ENCODE assay signal across 27 mouse cellular contexts in the genomic region with DNA sequence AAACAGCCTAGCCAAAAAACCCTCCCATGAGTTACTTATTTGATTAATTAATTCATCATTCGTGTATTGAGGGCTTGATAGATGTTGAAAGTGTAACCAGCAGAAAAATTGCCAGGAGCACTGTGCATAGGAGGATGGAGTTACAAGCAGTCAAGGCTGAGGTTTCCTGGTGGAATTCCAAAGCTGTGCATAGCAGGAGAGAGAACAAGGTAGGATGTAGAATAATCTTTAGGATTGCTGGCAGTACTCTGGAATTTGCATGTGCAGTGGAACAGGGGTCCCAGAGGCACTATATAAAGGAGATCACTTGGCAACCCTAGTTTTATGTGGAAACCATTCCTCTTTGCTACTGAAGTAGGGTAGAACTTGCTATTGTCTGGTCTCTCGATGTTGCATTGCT.
"Had no signal": no experiment of that assay in that cellular context is flagged by ENCODE, and none has a peak within 500 bp of the region (broad histone marks: within the 10 kb centered on the region; RNA-seq: fewer than 3 reads in every experiment).

No protein-coding gene starts in this region.

- H3K27ac ChIP-seq: embryonic facial prominence, embryonic 12.5 days; embryonic facial prominence, embryonic 13.5 days; embryonic facial prominence, embryonic 15.5 days; forebrain, embryonic 10.5 days; forebrain, embryonic 12.5 days; forebrain, embryonic 13.5 days; forebrain, embryonic 15.5 days; gastrocnemius, adult 2 months; heart, adult 2 months had no signal

- H3K9ac ChIP-seq: embryonic facial prominence, embryonic 12.5 days; embryonic facial prominence, embryonic 13.5 days; embryonic facial prominence, embryonic 15.5 days; forebrain, embryonic 12.5 days; forebrain, embryonic 13.5 days; forebrain, embryonic 15.5 days; forebrain, postnatal 0 days had no signal

- H3K4me2 ChIP-seq: embryonic facial prominence, embryonic 12.5 days; embryonic facial prominence, embryonic 13.5 days; embryonic facial prominence, embryonic 15.5 days; forebrain, embryonic 12.5 days; forebrain, embryonic 13.5 days; forebrain, embryonic 15.5 days had no signal

- H3K27me3 ChIP-seq: embryonic facial prominence, embryonic 12.5 days; embryonic facial prominence, embryonic 13.5 days; embryonic facial prominence, embryonic 15.5 days; forebrain, embryonic 12.5 days; forebrain, embryonic 13.5 days; forebrain, embryonic 15.5 days had no signal

- H3K4me1 ChIP-seq: embryonic facial prominence, embryonic 12.5 days; embryonic facial prominence, embryonic 13.5 days; embryonic facial prominence, embryonic 15.5 days; forebrain, embryonic 10.5 days; forebrain, embryonic 12.5 days; forebrain, embryonic 13.5 days had no signal

- H3K9me3 ChIP-seq: embryonic facial prominence, embryonic 12.5 days; embryonic facial prominence, embryonic 13.5 days; embryonic facial prominence, embryonic 15.5 days; forebrain, embryonic 10.5 days; forebrain, embryonic 12.5 days; forebrain, embryonic 13.5 days; forebrain, embryonic 15.5 days had no signal

- H3K4me3 ChIP-seq: embryonic facial prominence, embryonic 12.5 days; embryonic facial prominence, embryonic 13.5 days; embryonic facial prominence, embryonic 15.5 days; erythroblast, embryonic 14.5 days; forebrain, embryonic 10.5 days; forebrain, embryonic 12.5 days; forebrain, embryonic 13.5 days; forebrain, embryonic 15.5 days; gastrocnemius, adult 2 months; heart, adult 2 months had no signal

- H3K36me3 ChIP-seq: embryonic facial prominence, embryonic 12.5 days; embryonic facial prominence, embryonic 13.5 days; embryonic facial prominence, embryonic 15.5 days; forebrain, embryonic 10.5 days; forebrain, embryonic 12.5 days; forebrain, embryonic 15.5 days had no signal

- ATAC-seq: forebrain, embryonic 13.5 days; forebrain, embryonic 14.5 days had no signal

- DNase-seq: cerebellum, adult 2 months; cerebellum, adult 8-10 months; cerebellum, adult 9-10 months; cerebellum, adult 9-11 months; cerebellum, postnatal 10 days; cerebellum, postnatal 14 days; cerebellum, postnatal 25 days; cerebellum, postnatal 36 days; embryo, embryonic 11 days; gastrocnemius, adult 2 months; gastrocnemius, postnatal 10 days; gastrocnemius, postnatal 14 days; gastrocnemius, postnatal 25 days; gastrocnemius, postnatal 36 days; heart, adult 11 months; heart, adult 18-20 months; heart, adult 2 months had no signal
